8 mouse cellular contexts compared by ENCODE assay signal in genomic region chr11:88716061-88716994, GRCm38 (mm10). TPM values are rescaled to one million over a fixed set of nuclear protein-coding genes. Genes with fewer than 3 reads are reported as not detected.
DNase-seq lines count a peak whose midpoint lies in the region; ATAC-seq and TF ChIP-seq lines count a peak whose summit lies in the region.

No protein-coding gene starts in this region.

- peak overlapping the region; percentile 90 for H3K27ac ChIP-seq in heart, embryonic 11.5 days (ENCODE audit: low read depth, low read length)
- peak overlapping the region; percentile 48; the same call in 1 of the 2 replicates for H3K27ac ChIP-seq in lung, embryonic 16.5 days (ENCODE audit: low read length)

- WGBS in heart, embryonic 11.5 days (ENCODE audit: insufficient replicate concordance), result under 1% methylated on average over 23 of the region's 23 CpGs
- WGBS in lung, embryonic 16.5 days, result 1% methylated on average over 23 of the region's 23 CpGs

- peak overlapping the region; percentile 99 for H3K9ac ChIP-seq in heart, embryonic 11.5 days (ENCODE audit: low read depth, low read length)
- H3K9ac ChIP-seq in lung, embryonic 16.5 days (ENCODE audit: low read length), result peak overlapping the region; percentile 95

- TF ChIP-seq POLR2A in brain, embryonic 14.5 days (IDR thresholded peaks at IDR 0.05; ENCODE audit: borderline replicate concordance, extremely low read depth, insufficient read depth, insufficient read length, poor library complexity, severe bottlenecking), result no peak

- H3K36me3 ChIP-seq in heart, embryonic 11.5 days (ENCODE audit: control insufficient read depth, insufficient read depth, low read length), result peaks cover 10% of the 10 kb centered on the region
- peaks cover 9% of the 10 kb centered on the region for H3K36me3 ChIP-seq in lung, embryonic 16.5 days (ENCODE audit: control insufficient read depth, insufficient read depth, low read length)

- ATAC-seq in heart, embryonic 11.5 days (replicated peaks; ENCODE audit: insufficient number of reproducible peaks, low FRiP score, low TSS enrichment), result no peak
- ATAC-seq in lung, embryonic 16.5 days (ENCODE audit: low read depth), result no peak

- no peaks in the 10 kb centered on the region for H3K27me3 ChIP-seq in heart, embryonic 11.5 days (ENCODE audit: control insufficient read depth, insufficient read depth, low read length)
- no peaks in the 10 kb centered on the region for H3K27me3 ChIP-seq in lung, embryonic 16.5 days (ENCODE audit: control insufficient read depth, insufficient read depth, low read depth, low read length)

- peak overlapping the region; percentile 76 for H3K4me3 ChIP-seq in heart, embryonic 11.5 days (ENCODE audit: low read depth, low read length)
- peak overlapping the region; percentile 81 for H3K4me3 ChIP-seq in lung, embryonic 16.5 days (ENCODE audit: low read length)

- H3K9me3 ChIP-seq in heart, embryonic 11.5 days (replicated peaks; ENCODE audit: control insufficient read depth, low read length), result no peaks in the 10 kb centered on the region
- H3K9me3 ChIP-seq in lung, embryonic 16.5 days (ENCODE audit: control insufficient read depth, low read length), result no peaks in the 10 kb centered on the region

- DNase-seq in kidney, adult 18-20 months, result peak; percentile 50
- no peak for DNase-seq in kidney, adult 9 months
- DNase-seq in brain, embryonic 14.5 days (ENCODE audit: low read depth), result peak; percentile 86
- DNase-seq in kidney, postnatal 25 days, result peak; percentile 26 to 60
- peak; percentile 17 to 26 for DNase-seq in right cerebral cortex, adult 2 months (ENCODE audit: low spot score in 2 of 2)
- no peak for DNase-seq in gastrocnemius, postnatal 10 days

- peaks cover 39% of the 10 kb centered on the region for H3K4me1 ChIP-seq in heart, embryonic 11.5 days (ENCODE audit: control insufficient read depth, insufficient read depth, low read length)
- peaks cover 19% of the 10 kb centered on the region for H3K4me1 ChIP-seq in lung, embryonic 16.5 days (replicated peaks; ENCODE audit: control insufficient read depth, insufficient read depth, low read length)

- no peak for TF ChIP-seq CTCF in brain, embryonic 14.5 days (IDR thresholded peaks at IDR 0.05; ENCODE audit: borderline replicate concordance, extremely low read depth, insufficient read depth, insufficient read length)

- peak overlapping the region; percentile 95 for H3K4me2 ChIP-seq in heart, embryonic 11.5 days
- peak overlapping the region; percentile 76 for H3K4me2 ChIP-seq in lung, embryonic 16.5 days (ENCODE audit: low read depth, low read length)

RNA-seq across cellular contexts. Expression of gene Msi2, which starts 2.0 kb away (rescaled TPM):
- 74.1 and 90.4 TPM in 2 replicates for polyA plus RNA-seq in brain, embryonic 14.5 days (2012; rRNA removed)
- 15.3 and 18.4 TPM in 2 replicates for polyA plus RNA-seq in heart, embryonic 11.5 days (2014; fragmentation: Nextera tagmentation; extraction: Ambion mirVana)
- 15.1 and 16.4 TPM in 2 replicates for polyA plus RNA-seq in lung, embryonic 16.5 days (2015; fragmentation: Nextera tagmentation; extraction: Ambion mirVana)
- 100 to 1,000 TPM; 186 to 195 TPM for total RNA-seq in gastrocnemius, postnatal 10 days (2021)

Comparison
In these comparisons a context has a peak if more than half of its experiments do, and no peak if none do; other contexts are left out.
1. DNase-seq: peak in kidney, adult 18-20 months (single experiment), brain, embryonic 14.5 days (single experiment), kidney, postnatal 25 days (2 of 2) and right cerebral cortex, adult 2 months (2 of 2); none in kidney, adult 9 months (single experiment) and gastrocnemius, postnatal 10 days (single experiment).